Mouse (Mus musculus): ENCODE results near the gene Ube2j2.

Gene Ube2j2

GRCm38 (mm10) chr4:155964396-155964795 is 20.8 kb downstream of the Ube2j2 start:
- DNase-seq (ENCODE audit: low spot score) = no peak

GRCm38 (mm10) chr4:155969043-155969653 is 25.5 kb downstream of the Ube2j2 start:
- no peak for DNase-seq (ENCODE audit: low spot score)

- no peak for DNase-seq (ENCODE audit: low spot score)
Observed at GRCm38 (mm10) chr4:155970286-155970685, 26.7 kb downstream of the Ube2j2 start.

- DNase-seq (ENCODE audit: low spot score) = no peak
Observed at GRCm38 (mm10) chr4:155972651-155973050, 29.0 kb downstream of the Ube2j2 start.

GRCm38 (mm10) chr4:155973239-155973638 is 29.6 kb downstream of the Ube2j2 start:
- DNase-seq (ENCODE audit: low spot score) = no peak

GRCm38 (mm10) chr4:155981436-155982082 is 37.9 kb downstream of the Ube2j2 start:
- DNase-seq (ENCODE audit: low spot score) = no peak

GRCm38 (mm10) chr4:155983788-155984187 is 40.2 kb downstream of the Ube2j2 start:
- no peak for DNase-seq (ENCODE audit: low spot score)

- no peak for DNase-seq (ENCODE audit: low spot score)
Observed at GRCm38 (mm10) chr4:155991211-155991907, 47.7 kb downstream of the Ube2j2 start.

- DNase-seq (ENCODE audit: low spot score) = no peak
Observed at GRCm38 (mm10) chr4:155991908-155992230, 48.2 kb downstream of the Ube2j2 start.

GRCm38 (mm10) chr4:155992241-155992905 is 48.7 kb downstream of the Ube2j2 start, which contains the start of the genes B3galt6 and Sdf4:
Gene B3galt6, minus strand, starts transcription at chr4:155992649.
Gene Sdf4, plus strand, starts transcription at chr4:155992872.
- peak; percentile 87 for DNase-seq (ENCODE audit: low spot score)

- peak; percentile 98 for DNase-seq (ENCODE audit: low spot score)
Observed at GRCm38 (mm10) chr4:155992906-155993547, 49.4 kb downstream of the Ube2j2 start.

- no peak for DNase-seq (ENCODE audit: low spot score)
Observed at GRCm38 (mm10) chr4:155993606-155994005, 50.0 kb downstream of the Ube2j2 start.

- no peak for DNase-seq (ENCODE audit: low spot score)
Observed at GRCm38 (mm10) chr4:156004109-156004508, 60.5 kb downstream of the Ube2j2 start.

GRCm38 (mm10) chr4:156008369-156008768 is 64.7 kb downstream of the Ube2j2 start:
- no peak for DNase-seq (ENCODE audit: low spot score)

All from spleen, adult 12 weeks (tissue).